Mouse (Mus musculus) C2C12 (cell line): ENCODE data around the gene Ttll9. TPM values are rescaled to one million over a fixed set of nuclear protein-coding genes. Genes with fewer than 3 reads are reported as not detected.

Experiments used
- H3K27me3 ChIP-seq: one replicate; pipeline ENCODE4 v1.6.1; 2011; ENCODE audit not compliant: control insufficient read depth, insufficient read depth, insufficient read length
- H3K36me3 ChIP-seq: one replicate; pipeline ENCODE4 v1.6.1; 2011; ENCODE audit not compliant: control insufficient read depth, insufficient read depth
- H3K4me3 ChIP-seq: one replicate; pipeline ENCODE4 v1.5.1; 2011; ENCODE audit warnings: mild to moderate bottlenecking, control low read depth; ENCODE audit not compliant: poor library complexity, insufficient read depth, severe bottlenecking
- H3K79me2 ChIP-seq: one replicate; pipeline ENCODE4 v1.6.1; 2011; ENCODE audit not compliant: control insufficient read depth, insufficient read depth
- H3K79me3 ChIP-seq: one replicate; pipeline ENCODE4 v1.6.1; 2011; ENCODE audit warnings: low read depth, control low read depth
- H3ac ChIP-seq: one replicate; pipeline ENCODE3; 2011; ENCODE audit warnings: low read depth; ENCODE audit not compliant: control insufficient read depth, insufficient read length
- CEBPB ChIP-seq: IDR thresholded peaks from one replicate; pipeline ENCODE4 v1.6.1; 2011; ENCODE audit warnings: low read depth, mild to moderate bottlenecking, control low read depth, moderate library complexity
- CTCF ChIP-seq: IDR thresholded peaks from one replicate; pipeline ENCODE4 v1.5.1; 2011; ENCODE audit not compliant: control insufficient read depth, insufficient read depth, insufficient read length
- FOSL1 ChIP-seq: IDR thresholded peaks from one replicate; pipeline ENCODE4 v1.8.0; 2011; ENCODE audit warnings: mild to moderate bottlenecking, low read length; ENCODE audit not compliant: poor library complexity, insufficient read depth, severe bottlenecking
- MAX ChIP-seq: IDR thresholded peaks from one replicate; pipeline ENCODE4 v1.6.1; 2011; ENCODE audit warnings: mild to moderate bottlenecking, control low read depth
- MYOD1 ChIP-seq: IDR thresholded peaks from one replicate; pipeline ENCODE4 v1.6.1; 2011; ENCODE audit warnings: low read depth; ENCODE audit not compliant: control insufficient read depth, insufficient read length
- MYOG ChIP-seq: IDR thresholded peaks from one replicate; pipeline ENCODE4 v1.6.1; 2011; ENCODE audit not compliant: control insufficient read depth, insufficient read length; ENCODE audit errors: extremely low read depth
- USF1 ChIP-seq: IDR thresholded peaks from one replicate; pipeline ENCODE4 v1.6.1; 2011; ENCODE audit warnings: low read depth, mild to moderate bottlenecking, control low read depth, moderate library complexity
- long read RNA-seq, 2 experiments: library from polyadenylated mRNA; unstranded; transcript quantifications; one replicate each; pipeline ENCODE4 v2.0.0; 2019 to 2020
- polyA plus RNA-seq: library from polyadenylated mRNA; unstranded; fragments of >200 nt; fragmentation: generic; extraction: Trizol; gene quantifications from one replicate; pipeline ENCODE4 v1.2.1, GENCODE M21; 2012; ENCODE audit warnings: missing spikeins

The Ttll9 gene
- 0.16 TPM for polyA plus RNA-seq
- long read RNA-seq, experiment 1 = 0 reads
- long read RNA-seq, experiment 2 = 0 reads

DNA sequence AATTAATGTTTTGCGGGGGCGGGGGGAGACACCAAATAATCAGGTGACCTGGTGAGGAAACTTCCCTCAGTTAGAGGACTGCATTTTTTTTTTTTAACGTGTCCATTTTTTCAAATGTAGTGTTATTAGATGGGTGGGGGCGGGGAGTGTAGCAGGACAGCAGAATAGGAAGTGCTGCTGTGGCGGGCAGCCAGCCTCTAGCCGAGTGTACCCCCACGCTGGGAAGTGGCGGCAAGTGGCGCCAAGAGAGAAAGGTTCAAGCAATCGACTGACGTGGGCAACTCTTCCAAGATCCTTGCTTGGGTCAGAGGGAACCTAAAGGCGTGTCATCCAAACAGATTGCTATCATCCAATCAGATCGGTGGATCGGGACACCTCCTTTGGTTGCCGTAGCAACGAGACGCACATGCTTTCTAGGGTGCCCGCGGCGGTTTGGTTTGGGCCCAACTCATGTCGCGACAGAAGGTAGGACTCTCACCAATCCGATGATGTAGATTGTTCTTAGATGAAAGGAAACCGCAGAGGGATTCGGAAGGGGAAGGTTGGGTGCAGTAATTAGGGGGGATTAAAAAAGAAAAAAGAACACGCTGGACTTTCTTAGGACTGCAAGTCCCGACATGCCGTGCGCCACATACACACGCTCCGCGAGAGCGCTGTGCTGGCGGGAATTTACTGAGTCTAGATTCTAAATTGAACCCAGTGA lies at the start of gene Ttll9:
Gene Ttll9 (plus strand): TSS at position 395 of the 703 bp plus-strand sequence.
- H3K79me3 ChIP-seq = no peaks in the 10 kb centered on the region
- no peak within 1 kb of the TSS for H3K4me3 ChIP-seq
- no peak for TF ChIP-seq CTCF
- no peak for TF ChIP-seq FOSL1
- no peak for TF ChIP-seq CEBPB
- no peak for TF ChIP-seq MYOG
- TF ChIP-seq USF1 = no peak
- no peak within 1 kb of the TSS for H3ac ChIP-seq
- H3K27me3 ChIP-seq = peaks cover 24% of the 10 kb centered on the region
- no peaks in the 10 kb centered on the region for H3K79me2 ChIP-seq
- no peaks in the 10 kb centered on the region for H3K36me3 ChIP-seq

DNA sequence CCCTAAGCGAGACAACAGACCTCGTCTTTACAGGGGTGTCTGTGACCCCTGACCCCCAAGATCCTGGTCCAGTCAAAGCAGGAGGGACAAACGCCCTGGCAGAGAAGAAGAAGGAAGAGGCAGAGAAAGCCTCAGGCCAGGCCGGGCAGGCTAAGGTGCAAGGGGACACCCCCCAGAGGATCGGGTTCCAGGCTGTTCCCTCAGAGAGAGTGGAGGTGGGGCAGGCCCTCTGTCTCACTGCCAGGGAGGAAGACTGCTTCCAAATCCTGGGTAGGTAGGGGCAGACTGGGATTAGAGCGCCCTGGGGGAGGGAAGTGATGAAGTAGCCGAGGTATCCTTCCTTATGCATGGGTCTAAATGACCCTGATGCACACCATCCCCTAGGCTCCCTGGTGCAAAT lies 48.8 kb upstream of the Ttll9 start:
- Histone ChIP-seq H3ac (no peak overlapping the region), H3K79me2 (no peaks in the 10 kb centered on the region), H3K79me3 (no peaks in the 10 kb centered on the region), H3K36me3 (no peaks in the 10 kb centered on the region), H3K27me3 (no peaks in the 10 kb centered on the region), H3K4me3 (no peak overlapping the region)
- TF ChIP-seq MAX = no peak

DNA sequence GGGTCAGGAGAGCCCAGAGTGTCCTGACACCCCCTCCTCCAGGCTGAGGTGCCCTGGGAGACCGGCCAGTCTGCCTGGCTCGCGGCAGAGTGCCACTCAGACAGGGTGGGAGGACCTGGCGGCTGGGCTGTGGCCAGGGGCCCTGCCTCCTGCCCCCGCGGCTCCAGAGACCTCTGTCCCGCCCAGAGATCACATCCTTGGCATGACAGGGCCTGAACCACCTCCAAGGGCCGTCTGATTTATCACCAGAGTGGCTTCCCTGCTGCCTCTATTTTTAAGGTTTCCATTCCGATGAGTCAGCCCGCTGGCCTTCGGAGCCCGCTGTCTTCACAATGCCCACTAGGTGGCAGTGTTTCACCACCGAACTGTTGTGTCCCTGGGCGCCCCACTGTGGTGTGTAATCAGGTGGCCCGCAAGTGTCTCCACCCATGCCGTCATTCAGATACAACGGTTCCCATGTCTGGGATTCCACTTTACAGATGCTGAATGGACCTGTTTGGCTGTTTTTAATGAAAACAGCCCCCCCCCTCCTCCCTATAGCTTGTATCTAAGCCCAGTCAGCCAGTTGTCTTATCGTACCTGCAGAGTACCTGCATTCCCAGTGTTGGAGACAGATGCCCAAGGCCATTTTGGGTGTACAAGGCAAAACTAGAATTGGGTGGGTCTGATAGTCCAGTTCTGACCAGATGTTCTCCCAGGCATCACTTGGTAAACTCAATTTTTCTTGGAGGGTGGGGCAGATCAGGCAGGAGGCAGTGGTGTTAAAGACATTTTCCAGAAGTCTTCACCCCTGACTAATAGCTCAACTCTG lies 47.8 kb upstream of the Ttll9 start:
- Histone ChIP-seq H3K4me3 (no peak overlapping the region), H3K36me3 (no peaks in the 10 kb centered on the region), H3K79me3 (no peaks in the 10 kb centered on the region), H3K27me3 (no peaks in the 10 kb centered on the region), H3K79me2 (no peaks in the 10 kb centered on the region), H3ac (no peak overlapping the region)
- TF ChIP-seq MYOD1 (no peak), FOSL1 (no peak), CTCF (peak; percentile 89), USF1 (peak; percentile 25), MAX (peak; percentile 23), CEBPB (no peak), MYOG (no peak)

DNA sequence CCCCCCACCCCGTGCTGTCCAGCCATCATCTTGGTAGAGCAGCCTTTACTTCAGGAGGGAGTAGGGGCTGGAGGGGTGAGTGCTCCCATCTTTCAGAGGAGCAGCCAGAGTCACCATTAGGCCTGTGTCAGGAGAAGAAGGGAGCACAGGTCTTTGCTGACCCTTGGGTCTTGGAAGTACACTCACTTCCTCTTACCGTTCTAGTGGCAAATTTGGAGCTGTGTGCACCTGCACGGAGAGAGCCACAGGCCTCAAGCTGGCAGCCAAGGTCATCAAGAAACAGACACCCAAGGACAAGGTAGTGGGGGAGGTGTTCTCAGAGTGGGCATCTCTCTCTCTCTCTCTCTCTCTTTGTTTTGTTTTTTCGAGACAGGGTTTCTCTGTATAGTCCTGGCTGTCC lies 46.8 kb upstream of the Ttll9 start:
- Histone ChIP-seq H3K27me3 (no peaks in the 10 kb centered on the region), H3ac (no peak overlapping the region), H3K79me2 (no peaks in the 10 kb centered on the region), H3K4me3 (no peak overlapping the region), H3K79me3 (no peaks in the 10 kb centered on the region), H3K36me3 (no peaks in the 10 kb centered on the region)
- TF ChIP-seq CTCF = no peak
- no peak for TF ChIP-seq USF1

DNA sequence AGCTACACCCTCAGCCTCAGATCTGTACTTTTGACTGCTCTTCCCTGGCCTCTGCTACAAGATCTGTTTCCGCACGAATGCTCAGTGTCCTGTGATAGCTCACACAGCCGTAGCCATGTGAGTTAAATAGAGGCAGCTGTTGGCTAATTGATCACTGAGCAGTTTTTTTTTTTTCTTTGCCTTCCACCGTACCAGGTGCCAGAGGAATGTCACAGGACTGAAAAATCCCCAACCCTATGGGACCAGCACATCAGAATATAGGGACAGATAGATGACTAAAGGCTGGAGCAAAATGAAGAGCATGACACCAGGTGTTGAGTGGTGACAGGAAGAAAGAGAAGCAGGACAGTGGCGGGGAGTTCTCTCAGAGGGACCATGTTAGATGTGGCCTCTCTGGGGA lies 46.2 kb upstream of the Ttll9 start:
- H3K79me2 ChIP-seq = no peaks in the 10 kb centered on the region

DNA sequence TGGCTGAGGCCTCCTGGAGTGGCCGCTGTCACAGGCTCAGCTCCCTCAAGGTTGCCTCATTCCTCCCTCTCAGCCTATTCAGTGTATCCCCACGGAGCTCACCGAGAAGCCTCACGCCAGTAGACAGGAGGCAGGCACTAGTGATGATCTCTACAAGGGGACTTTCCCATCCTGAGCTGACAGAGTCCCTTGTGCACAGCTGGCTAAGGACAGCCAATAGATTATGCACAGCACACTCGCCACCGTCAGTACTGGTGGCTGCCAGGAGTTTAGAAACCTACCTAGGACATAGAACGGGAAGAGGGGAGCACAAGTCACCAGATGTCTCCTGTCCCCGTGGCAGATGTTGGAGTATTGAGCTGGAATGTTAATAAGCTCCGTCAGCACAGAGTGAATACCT lies 44.6 kb upstream of the Ttll9 start:
- Histone ChIP-seq H3K79me3 (no peaks in the 10 kb centered on the region), H3K36me3 (no peaks in the 10 kb centered on the region), H3ac (no peak overlapping the region), H3K4me3 (no peak overlapping the region), H3K79me2 (no peaks in the 10 kb centered on the region), H3K27me3 (no peaks in the 10 kb centered on the region)
- TF ChIP-seq CTCF (no peak), FOSL1 (no peak), MYOG (no peak), CEBPB (no peak), MYOD1 (no peak), USF1 (no peak), MAX (no peak)

More for the DNA sequence above, 46.2 kb upstream of the Ttll9 start:
- TF ChIP-seq FOSL1 = no peak
- no peak for TF ChIP-seq USF1
- TF ChIP-seq MYOD1 = no peak
- no peak for TF ChIP-seq CEBPB
- TF ChIP-seq MYOG = no peak
- TF ChIP-seq MAX = no peak
- no peak for TF ChIP-seq CTCF
- Histone ChIP-seq H3K36me3 (no peaks in the 10 kb centered on the region), H3K27me3 (no peaks in the 10 kb centered on the region), H3K79me3 (no peaks in the 10 kb centered on the region), H3ac (no peak overlapping the region), H3K4me3 (no peak overlapping the region)
